Mouse (Mus musculus): ENCODE data around the gene Myf6. TPM values are rescaled to one million over a fixed set of nuclear protein-coding genes. Genes with fewer than 3 reads are reported as not detected.

Gene Myf6
- polyA plus RNA-seq, 1 experiment from 2014 or later: 0.27 TPM

Small RNA genes within 50 kb of the gene (microRNA-seq; reads per million reads assigned to microRNA genes)
- gene Gm44403: not detected

Other genes starting within 250 kb of the Myf6 start
- 4.5 and 5.8 TPM in 2 replicates for gene Lin7a, start 223.1 kb downstream of the Myf6 start, polyA plus RNA-seq (2015; fragmentation: Nextera tagmentation; extraction: Ambion mirVana)
- gene Myf5, start 8.6 kb downstream of the Myf6 start, polyA plus RNA-seq (2015; fragmentation: Nextera tagmentation; extraction: Ambion mirVana): 4.9 and 5.3 TPM in 2 replicates
- gene Ptprq, start 225.3 kb upstream of the Myf6 start, polyA plus RNA-seq (2015; fragmentation: Nextera tagmentation; extraction: Ambion mirVana): 0.13 and 0.19 TPM in 2 replicates